Mouse (Mus musculus) inflammation-experienced regulatory T-cells, adult 6 months (primary cell): Measurements from ENCODE around the gene Srp68. TPM values are rescaled to one million over a fixed set of nuclear protein-coding genes. Genes with fewer than 3 reads are reported as not detected.
"Not testable (repeated sequence)": the region's sequence is repeated elsewhere in the genome, so short reads cannot be mapped to it uniquely, and the experiment has no call there.

Experiments used
- ATAC-seq: one replicate; pipeline ENCODE4 v1.8.0; 2017
- polyA plus RNA-seq, 3 experiments: library from polyadenylated mRNA; unstranded; fragments of 100-300 nt; shearing (Covaris generic); gene quantifications; one replicate each; pipeline ENCODE4 v1.2.1; 2017

The Srp68 gene
- polyA plus RNA-seq, 3 experiments from 2014 or later, result 40.4 to 44.2 (median 42.3) TPM

DNA sequence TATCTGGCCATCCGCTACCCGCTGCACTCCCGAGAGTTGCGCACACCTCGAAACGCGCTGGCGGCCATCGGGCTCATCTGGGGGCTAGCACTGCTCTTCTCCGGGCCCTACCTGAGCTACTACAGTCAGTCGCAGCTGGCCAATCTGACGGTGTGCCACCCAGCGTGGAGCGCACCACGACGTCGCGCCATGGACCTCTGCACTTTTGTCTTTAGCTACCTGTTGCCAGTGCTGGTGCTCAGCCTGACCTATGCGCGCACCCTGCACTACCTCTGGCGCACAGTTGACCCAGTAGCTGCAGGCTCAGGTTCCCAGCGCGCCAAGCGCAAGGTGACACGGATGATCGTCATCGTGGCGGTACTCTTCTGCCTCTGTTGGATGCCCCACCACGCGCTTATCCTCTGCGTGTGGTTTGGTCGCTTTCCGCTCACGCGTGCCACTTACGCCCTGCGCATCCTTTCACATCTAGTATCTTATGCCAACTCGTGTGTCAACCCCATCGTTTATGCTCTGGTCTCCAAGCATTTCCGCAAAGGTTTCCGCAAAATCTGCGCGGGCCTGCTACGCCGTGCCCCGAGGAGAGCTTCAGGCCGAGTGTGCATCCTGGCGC is 9.0 kb upstream of the Srp68 start:
- no peak for ATAC-seq

DNA sequence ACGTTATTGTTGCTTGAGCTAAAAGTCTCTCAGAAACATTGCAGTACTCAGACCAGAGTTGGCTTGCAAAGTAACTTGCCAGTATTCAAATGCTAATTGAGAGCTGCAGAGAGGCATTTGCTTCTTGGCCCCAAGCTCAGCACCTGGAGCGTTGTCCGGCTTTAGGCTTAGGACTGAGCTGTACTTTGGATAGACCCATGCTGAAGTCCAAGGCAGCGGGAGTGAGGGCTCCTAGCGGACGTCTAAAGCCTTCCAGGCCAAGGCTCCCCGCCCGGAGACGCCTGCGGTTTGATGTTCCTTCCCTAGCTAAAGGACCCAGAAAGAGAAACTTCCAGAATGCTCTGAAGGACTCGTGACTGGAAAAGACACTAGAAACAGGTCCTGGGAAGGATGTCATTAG is 8.1 kb upstream of the Srp68 start:
- ATAC-seq, result no peak

DNA sequence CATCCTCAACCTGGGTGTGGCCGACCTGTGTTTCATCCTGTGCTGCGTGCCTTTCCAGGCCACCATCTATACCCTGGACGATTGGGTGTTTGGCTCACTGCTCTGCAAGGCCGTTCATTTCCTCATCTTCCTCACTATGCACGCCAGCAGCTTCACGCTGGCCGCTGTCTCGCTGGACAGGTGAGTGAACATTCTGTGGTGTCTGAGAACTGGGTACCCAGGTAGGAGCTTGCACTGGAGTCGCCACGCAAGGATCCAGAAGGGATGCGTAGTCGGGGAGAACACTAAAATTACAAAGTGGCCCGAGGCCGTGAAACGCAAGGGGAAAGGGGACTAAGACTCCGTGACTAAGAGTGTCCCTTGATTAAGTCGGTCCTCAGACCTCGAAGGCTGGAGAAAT is 7.7 kb upstream of the Srp68 start:
- no peak for ATAC-seq

DNA sequence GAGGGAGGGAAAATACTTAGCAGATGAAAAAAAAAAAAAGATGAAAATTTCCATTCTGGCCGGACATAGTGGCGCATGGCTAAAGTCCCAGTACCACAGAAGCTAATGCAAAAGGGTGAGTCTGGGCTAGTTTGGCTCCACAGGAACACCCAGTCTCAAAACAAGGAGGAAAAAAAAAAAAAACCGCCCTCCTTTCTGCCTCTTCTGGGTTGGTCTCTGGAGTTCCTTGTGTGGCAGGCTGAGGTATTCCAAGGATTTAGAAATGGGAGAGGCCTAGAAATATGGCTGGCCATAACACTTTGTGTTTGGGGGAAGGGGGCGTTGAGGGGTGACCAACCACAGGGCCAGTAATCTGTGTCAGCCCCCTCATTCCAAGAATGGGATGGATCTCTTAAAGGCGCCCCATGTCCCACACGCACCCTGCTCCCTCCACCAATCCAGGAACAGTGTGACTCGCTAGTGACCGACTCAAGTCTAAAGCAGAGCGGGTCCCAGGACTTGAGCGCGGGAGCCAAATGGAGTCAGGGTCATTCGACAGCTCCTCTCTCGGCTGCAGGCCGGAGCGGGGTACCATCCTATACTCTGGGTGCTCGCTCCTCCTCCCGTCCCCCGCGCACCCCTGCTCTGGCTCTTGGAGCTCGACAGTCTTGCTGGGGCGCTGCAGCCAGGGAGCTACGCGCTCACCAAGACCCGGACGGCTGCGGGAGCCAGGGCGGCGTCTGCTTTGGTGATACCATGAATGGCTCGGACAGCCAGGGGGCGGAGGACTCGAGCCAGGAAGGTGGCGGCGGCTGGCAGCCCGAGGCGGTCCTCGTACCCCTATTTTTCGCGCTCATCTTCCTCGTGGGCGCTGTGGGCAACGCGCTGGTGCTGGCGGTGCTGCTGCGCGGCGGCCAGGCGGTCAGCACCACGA is 7.0 kb upstream of the Srp68 start, which contains the start of gene Galr2:
Gene Galr2, plus strand, starts transcription at position 189 of the 913 bp plus-strand sequence.
- ATAC-seq, result no peak

- ATAC-seq, result not testable (repeated sequence)
These were observed 3.2 kb upstream of the Srp68 start for GRCm38 (mm10) chr11:116277184-116277583.

DNA sequence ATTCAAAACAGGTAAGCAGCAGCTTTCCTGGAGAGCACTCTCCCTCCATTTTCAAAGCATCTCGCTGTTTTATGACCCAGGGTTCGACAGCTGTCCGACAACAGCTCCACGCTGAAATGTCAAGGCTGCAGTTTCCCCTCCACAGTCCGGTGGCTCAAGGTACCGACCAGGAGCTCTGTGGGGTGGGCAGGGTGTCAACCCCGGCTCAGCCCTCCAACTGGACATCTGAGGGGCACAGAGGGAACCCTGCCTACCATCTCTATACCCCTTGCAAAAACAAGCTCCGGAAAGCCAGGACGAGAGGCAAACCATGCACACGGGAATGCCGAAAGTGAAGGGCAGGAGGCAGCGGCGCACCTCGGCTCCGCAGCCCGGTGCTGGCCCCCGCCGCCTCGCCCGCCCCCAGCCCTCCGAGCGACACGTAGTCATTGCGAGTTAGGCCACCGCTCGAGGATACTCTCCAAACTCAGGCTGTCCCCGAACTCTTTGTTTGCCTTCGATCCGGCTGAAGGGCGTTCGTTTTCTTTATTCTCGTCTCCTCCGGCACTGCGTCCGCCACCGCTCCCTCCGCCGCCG is 460 bp downstream of the Srp68 start:
- ATAC-seq, result peak; percentile 23

DNA sequence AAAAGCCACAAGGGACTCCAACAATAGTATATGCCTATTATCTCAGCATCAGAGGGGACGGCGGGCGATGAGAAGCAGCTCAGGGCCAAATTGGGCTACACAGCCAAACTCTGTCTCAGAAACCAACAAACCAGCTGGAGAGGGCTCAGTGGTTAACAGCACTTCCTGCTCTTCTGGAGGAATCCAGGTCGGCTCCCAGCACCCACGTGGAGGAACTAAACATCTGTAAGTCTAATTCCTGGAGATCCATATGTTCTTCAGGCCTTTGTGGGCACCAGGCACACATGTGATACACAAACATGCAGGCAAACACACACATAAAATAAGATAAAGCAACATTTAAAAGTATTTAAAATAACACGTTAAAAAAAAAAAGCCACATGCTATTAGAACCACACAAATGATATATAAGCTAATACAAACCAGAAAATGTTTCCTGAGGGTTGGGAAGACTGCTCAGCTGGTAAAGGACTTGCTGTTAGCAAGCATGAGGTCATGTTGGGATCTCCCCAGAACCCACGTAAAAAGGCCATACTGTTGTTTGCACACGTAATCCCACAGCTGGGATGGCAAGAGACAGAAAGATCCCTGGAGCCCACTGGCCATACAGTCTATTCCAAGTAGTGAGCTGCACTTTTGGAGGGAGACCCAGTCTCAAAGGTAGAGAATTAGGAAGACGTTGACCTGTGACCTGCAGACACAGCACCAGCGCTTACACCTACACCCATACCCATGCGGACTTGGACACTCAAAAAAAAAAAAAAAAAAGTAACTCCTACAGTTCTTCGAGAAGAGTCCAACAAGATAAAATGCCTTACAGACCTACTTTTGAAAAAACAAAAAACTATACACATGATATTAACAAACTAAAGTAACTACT is 1.2 kb downstream of the Srp68 start:
- ATAC-seq, result no peak

DNA sequence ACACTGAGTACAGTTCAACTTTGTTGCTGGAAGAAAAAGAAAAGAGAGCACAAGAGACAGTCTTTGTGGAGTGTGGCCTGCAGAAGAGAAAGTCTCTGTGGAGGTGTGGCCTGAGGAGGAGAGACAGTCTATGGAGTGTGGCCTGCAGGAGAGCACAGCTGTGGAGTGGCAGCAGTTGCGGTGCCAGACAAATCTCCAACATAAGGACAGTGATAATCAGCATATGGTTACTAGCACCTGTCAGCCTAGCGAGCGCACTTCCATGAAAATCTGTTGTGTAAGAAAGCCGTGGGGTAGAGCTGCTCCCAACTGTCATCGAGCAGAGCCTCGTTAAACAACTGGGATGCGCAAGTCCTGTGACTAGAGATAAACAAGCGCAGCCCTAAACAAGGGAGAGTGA is 4.5 kb downstream of the Srp68 start:
- ATAC-seq, result no peak

DNA sequence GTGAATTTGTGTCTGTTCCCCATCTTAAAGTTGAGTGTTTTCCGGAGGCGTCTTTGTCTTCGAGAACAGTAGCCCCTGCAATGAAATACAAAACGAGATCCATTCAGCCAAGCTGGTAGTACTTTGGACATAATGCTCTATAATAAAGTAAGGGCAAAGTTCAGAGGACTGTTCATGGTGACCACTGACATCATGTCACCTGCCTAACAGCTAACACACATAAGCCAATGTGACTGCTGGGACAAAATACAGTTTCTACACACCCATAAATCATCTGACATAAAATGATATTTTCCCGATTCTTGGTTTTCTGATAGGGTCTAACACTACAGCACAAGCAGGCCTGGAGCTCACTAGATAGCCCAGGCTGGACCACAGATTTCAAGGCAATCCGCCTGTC is 5.7 kb downstream of the Srp68 start:
- no peak for ATAC-seq

- ATAC-seq, result no peak
These were observed 6.4 kb downstream of the Srp68 start for GRCm38 (mm10) chr11:116267637-116268036.

GRCm38 (mm10) chr11:116265850-116266249 is 8.2 kb downstream of the Srp68 start:
- no peak for ATAC-seq

DNA sequence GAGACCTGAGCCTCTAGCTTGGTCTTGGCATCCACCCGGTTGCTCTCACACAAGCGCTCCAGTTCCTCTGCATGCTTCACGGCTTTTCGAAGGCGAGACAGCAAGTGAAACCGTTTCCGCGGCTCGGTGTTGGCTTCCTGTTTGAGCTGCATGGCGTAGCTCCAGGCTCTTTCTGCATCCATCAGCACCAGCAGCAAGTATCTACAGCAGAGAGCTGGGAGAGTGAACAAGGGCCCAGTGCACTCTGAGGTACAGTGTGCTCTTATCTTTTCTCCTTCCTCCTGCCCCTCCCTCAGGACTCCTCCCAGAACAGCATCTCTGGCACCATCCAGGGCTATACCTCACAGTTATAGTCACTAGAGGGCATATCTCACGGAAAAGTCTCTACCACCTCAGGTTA is 8.7 kb downstream of the Srp68 start:
- ATAC-seq, result peak; percentile 52

DNA sequence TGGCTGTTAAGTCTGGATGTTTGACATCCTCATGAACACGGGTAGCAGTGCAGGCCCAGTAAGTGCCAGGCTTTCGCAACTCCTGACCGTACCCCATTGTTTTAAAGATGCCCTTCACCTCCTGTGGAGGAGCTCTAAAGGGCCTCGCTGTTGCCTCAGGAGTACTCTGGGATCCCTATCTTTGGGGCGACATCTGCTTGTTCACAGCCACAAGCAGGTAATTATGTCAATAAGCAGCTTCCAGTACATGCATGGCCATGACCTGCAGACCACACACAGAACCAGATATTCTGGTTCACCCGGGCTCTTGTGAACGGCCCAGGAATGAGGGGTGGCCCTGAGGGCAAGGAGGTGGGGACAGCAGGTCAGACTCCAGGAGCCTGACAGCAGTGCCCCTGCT is 13.8 kb downstream of the Srp68 start:
- no peak for ATAC-seq

DNA sequence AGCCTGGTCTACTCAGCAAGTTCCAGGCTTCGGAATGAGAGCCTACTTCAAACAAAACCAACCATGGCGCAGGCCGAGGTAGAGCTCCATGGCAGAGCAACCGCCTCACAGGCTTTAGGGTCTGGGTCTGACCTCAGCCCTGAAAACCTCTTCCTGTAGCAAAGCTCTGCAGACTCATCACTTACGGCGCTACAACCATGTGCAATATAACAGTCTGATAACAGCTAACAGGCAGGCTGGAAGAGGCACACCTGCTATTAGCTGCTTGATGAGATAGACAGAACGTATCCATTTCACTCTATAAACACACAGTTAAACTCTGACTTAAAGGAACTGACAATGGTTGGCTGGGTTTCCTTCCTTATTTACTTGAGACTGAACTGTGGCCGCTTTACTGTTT is 14.6 kb downstream of the Srp68 start:
- ATAC-seq, result no peak

GRCm38 (mm10) chr11:116255982-116256675 is 17.9 kb downstream of the Srp68 start:
- ATAC-seq, result peak; percentile 55

DNA sequence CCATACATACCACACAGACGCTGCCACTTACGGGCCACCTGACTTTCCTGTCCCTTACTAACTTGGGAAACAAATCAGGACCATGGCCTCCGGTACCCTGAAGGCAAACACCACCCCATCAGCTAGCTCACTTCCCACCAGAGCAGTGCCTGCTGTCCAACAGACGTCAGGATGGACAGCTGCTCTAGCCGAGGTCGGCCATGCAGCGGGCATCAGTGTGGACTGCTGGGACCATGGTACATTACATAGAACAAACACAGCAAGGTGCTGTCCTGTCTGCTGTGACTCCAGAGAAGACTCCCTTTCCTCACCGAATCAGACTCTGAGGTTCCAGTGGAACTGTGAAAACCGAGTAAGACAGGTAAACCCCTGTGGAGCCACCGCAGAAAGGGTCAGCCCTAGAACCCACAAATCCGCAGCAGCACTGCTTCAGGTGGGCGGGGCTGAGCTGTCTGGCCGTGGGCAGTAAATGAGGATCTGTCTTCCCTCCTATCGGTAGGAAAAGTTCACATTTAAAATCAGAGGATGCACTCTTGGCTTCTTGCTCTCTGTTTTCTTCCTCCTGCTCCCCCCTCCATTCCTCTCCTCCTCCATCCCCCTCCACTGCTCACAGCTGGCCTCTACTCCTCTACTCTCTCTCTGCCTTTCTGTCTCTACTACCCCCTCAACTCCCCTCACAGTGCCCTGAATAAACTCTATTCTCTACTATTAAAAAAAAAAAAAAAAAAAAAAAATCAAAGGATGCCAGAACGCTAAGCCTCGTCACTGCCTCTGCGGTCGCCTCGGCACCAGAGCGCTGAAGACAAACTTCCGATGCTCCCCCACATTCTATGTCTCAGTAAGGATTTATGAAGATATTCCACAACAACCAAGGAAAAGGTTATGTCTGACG is 18.7 kb downstream of the Srp68 start:
- ATAC-seq, result peak; percentile 58

- peak; percentile 87 for ATAC-seq
These were observed 19.4 kb downstream of the Srp68 start for GRCm38 (mm10) chr11:116254627-116255026.

GRCm38 (mm10) chr11:116253076-116253600 is 20.9 kb downstream of the Srp68 start:
- no peak for ATAC-seq

- ATAC-seq, result no peak
These were observed 23.1 kb downstream of the Srp68 start for GRCm38 (mm10) chr11:116250898-116251297.

DNA sequence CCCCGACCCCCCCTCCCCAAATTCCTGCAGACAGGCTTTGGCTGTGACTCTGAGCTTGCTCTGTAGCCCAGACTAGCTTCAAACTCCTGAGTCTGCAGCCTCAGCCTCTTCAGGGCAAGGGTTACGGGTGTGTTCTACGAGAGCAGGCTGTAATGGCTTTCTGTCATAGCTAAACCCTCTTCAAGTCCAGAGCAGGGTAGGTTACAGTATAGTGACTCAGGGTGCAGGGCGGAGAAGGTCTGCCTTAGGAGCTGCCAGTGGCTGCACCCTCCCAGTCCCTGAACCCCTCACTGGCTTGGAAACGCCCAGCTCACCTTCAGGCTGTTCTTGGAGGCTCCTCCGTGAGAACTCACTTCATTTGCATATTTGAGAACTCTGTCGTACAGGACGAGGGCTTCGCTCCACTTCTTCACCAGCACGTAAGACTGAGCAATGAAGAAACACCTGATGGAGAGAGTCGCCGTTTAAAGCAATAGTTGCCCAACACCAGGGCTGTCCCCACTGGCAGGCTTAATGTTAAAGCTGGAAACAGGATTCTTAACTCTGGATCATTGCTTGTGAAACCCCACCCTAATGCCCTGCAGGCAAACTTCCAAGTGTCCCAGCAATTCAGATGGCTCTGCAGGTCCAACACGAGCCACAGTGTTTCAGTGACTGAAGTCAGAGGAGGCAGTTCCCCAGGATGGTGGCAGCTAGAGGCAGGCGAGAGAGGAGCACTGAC is 26.4 kb downstream of the Srp68 start:
- no peak for ATAC-seq
